Mouse (Mus musculus) thymus, adult 2 months (tissue): ENCODE measurements around the gene Bik.

Experiments
- CTCF ChIP-seq: fragments of 200-500 bp; IDR thresholded peaks from 2 replicates; pipeline ENCODE4 v1.5.1; 2012; ENCODE audit warnings: mild to moderate bottlenecking, control low read depth, low read length, moderate library complexity, borderline replicate concordance; ENCODE audit not compliant: control insufficient read depth, poor library complexity, insufficient read depth; ENCODE audit errors: extremely low read depth
- POLR2A ChIP-seq: fragments of 200-500 bp; IDR thresholded peaks from 2 replicates; pipeline ENCODE4 v1.6.1; 2012; ENCODE audit warnings: mild to moderate bottlenecking, low read length, control low read depth, moderate library complexity; ENCODE audit not compliant: control insufficient read depth, poor library complexity, insufficient read depth; ENCODE audit errors: extremely low read depth

DNA sequence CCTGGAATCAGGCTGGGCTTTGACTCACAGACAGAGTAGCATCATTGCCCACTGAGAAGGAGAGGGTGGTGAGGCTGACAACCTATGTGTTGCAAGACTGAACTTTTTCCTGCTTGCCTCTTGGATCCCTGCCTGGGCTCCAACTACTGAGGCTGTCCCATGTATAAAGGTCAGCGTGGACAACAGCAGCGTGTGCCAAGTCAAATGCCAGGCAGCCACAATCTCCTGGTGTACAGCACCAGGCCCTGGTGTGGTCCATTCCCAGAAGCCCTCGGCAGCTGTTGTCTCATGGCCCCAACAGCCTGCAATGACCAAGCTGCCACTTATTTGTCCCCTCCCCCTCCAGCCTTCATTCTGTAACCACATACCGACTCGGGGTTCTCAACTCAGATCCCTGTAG, 45.0 kb downstream of the Bik start:
- TF ChIP-seq CTCF (no peak), POLR2A (no peak)
